Mouse (Mus musculus): ENCODE measurements around the gene Mef2b. TPM values are rescaled to one million over a fixed set of nuclear protein-coding genes. Genes with fewer than 3 reads are reported as not detected.

Mef2b gene
- polyA plus RNA-seq, 1 experiment: 2.3 TPM

- Histone ChIP-seq H3K4me1 (ENCODE audit: control insufficient read depth, insufficient read depth, insufficient read length) (no peaks in the 10 kb centered on the region), H3K4me3 (ENCODE audit: extremely low read depth, insufficient read depth, insufficient read length) (no peak overlapping the region), H3K36me3 (ENCODE audit: control insufficient read depth, insufficient read depth, low read length) (no peaks in the 10 kb centered on the region), H3K27ac (ENCODE audit: insufficient read depth, low read length) (no peak overlapping the region), H3K27me3 (ENCODE audit: control insufficient read depth, insufficient read depth, low read length) (no peaks in the 10 kb centered on the region)
- TF ChIP-seq CTCF (IDR thresholded peaks at IDR 0.05; ENCODE audit: extremely low read depth, insufficient read depth, insufficient read length, insufficient replicate concordance) (no peak), POLR2A (IDR thresholded peaks at IDR 0.05; ENCODE audit: low read depth, low read length) (no peak)
- 98% methylated on average over 4 of the region's 4 CpGs for WGBS
- DNase-seq (ENCODE audit: low read depth in 1 of 2, low spot score in 2 of 2): no peak
Observed at GRCm38 (mm10) chr8:70203072-70203471, 63.6 kb downstream of the Mef2b start.

GRCm38 (mm10) chr8:70204757-70205156, 65.2 kb downstream of the Mef2b start:
- TF ChIP-seq CTCF (IDR thresholded peaks at IDR 0.05; ENCODE audit: extremely low read depth, insufficient read depth, insufficient read length, insufficient replicate concordance) (no peak), POLR2A (IDR thresholded peaks at IDR 0.05; ENCODE audit: low read depth, low read length) (no peak)
- H3K36me3 ChIP-seq (ENCODE audit: control insufficient read depth, insufficient read depth, low read length): no peaks in the 10 kb centered on the region
- no peak for DNase-seq (ENCODE audit: low read depth in 1 of 2, low spot score in 2 of 2)
- H3K4me3 ChIP-seq (ENCODE audit: extremely low read depth, insufficient read depth, insufficient read length): no peak overlapping the region
- no peak overlapping the region for H3K27ac ChIP-seq (ENCODE audit: insufficient read depth, low read length)
- H3K27me3 ChIP-seq (ENCODE audit: control insufficient read depth, insufficient read depth, low read length): no peaks in the 10 kb centered on the region
- WGBS: 70% methylated on average over 1 of the region's 1 CpGs
- no peaks in the 10 kb centered on the region for H3K4me1 ChIP-seq (ENCODE audit: control insufficient read depth, insufficient read depth, insufficient read length)

- Histone ChIP-seq H3K27me3 (ENCODE audit: control insufficient read depth, insufficient read depth, low read length) (no peaks in the 10 kb centered on the region), H3K27ac (ENCODE audit: insufficient read depth, low read length) (no peak overlapping the region), H3K4me3 (ENCODE audit: extremely low read depth, insufficient read depth, insufficient read length) (no peak overlapping the region), H3K36me3 (ENCODE audit: control insufficient read depth, insufficient read depth, low read length) (no peaks in the 10 kb centered on the region), H3K4me1 (ENCODE audit: control insufficient read depth, insufficient read depth, insufficient read length) (no peaks in the 10 kb centered on the region)
- DNase-seq (ENCODE audit: low read depth in 1 of 2, low spot score in 2 of 2): no peak
- TF ChIP-seq POLR2A (IDR thresholded peaks at IDR 0.05; ENCODE audit: low read depth, low read length): no peak
- 93% methylated on average over 1 of the region's 1 CpGs for WGBS
Observed at GRCm38 (mm10) chr8:70208130-70208529, 68.6 kb downstream of the Mef2b start.

- no peak for DNase-seq (ENCODE audit: low read depth in 1 of 2, low spot score in 2 of 2)
- H3K4me1 ChIP-seq (ENCODE audit: control insufficient read depth, insufficient read depth, insufficient read length): no peaks in the 10 kb centered on the region
- no peaks in the 10 kb centered on the region for H3K36me3 ChIP-seq (ENCODE audit: control insufficient read depth, insufficient read depth, low read length)
- no peaks in the 10 kb centered on the region for H3K27me3 ChIP-seq (ENCODE audit: control insufficient read depth, insufficient read depth, low read length)
- TF ChIP-seq POLR2A (IDR thresholded peaks at IDR 0.05; ENCODE audit: low read depth, low read length): no peak
- TF ChIP-seq CTCF (IDR thresholded peaks at IDR 0.05; ENCODE audit: extremely low read depth, insufficient read depth, insufficient read length, insufficient replicate concordance): no peak
- no peak overlapping the region for H3K4me3 ChIP-seq (ENCODE audit: extremely low read depth, insufficient read depth, insufficient read length)
- WGBS: 88% methylated on average over 8 of the region's 8 CpGs
- H3K27ac ChIP-seq (ENCODE audit: insufficient read depth, low read length): no peak overlapping the region
Observed at GRCm38 (mm10) chr8:70210538-70210937, 71.0 kb downstream of the Mef2b start.

- 74% methylated on average over 1 of the region's 1 CpGs for WGBS
- DNase-seq (ENCODE audit: low read depth in 1 of 2, low spot score in 2 of 2): no peak
- Histone ChIP-seq H3K4me1 (ENCODE audit: control insufficient read depth, insufficient read depth, insufficient read length) (no peaks in the 10 kb centered on the region), H3K27me3 (ENCODE audit: control insufficient read depth, insufficient read depth, low read length) (no peaks in the 10 kb centered on the region), H3K4me3 (ENCODE audit: extremely low read depth, insufficient read depth, insufficient read length) (peak overlapping the region; percentile 69), H3K27ac (ENCODE audit: insufficient read depth, low read length) (no peak overlapping the region), H3K36me3 (ENCODE audit: control insufficient read depth, insufficient read depth, low read length) (no peaks in the 10 kb centered on the region)
- TF ChIP-seq POLR2A (IDR thresholded peaks at IDR 0.05; ENCODE audit: low read depth, low read length): no peak
- TF ChIP-seq CTCF (IDR thresholded peaks at IDR 0.05; ENCODE audit: extremely low read depth, insufficient read depth, insufficient read length, insufficient replicate concordance): no peak
Observed at GRCm38 (mm10) chr8:70211275-70211674, 71.8 kb downstream of the Mef2b start.

- peak overlapping the region; percentile 31; the same call in 1 of the 2 replicates for H3K27ac ChIP-seq (ENCODE audit: insufficient read depth, low read length)
- TF ChIP-seq CTCF (IDR thresholded peaks at IDR 0.05; ENCODE audit: extremely low read depth, insufficient read depth, insufficient read length, insufficient replicate concordance): no peak
- TF ChIP-seq POLR2A (IDR thresholded peaks at IDR 0.05; ENCODE audit: low read depth, low read length): no peak
- peak in 1 of 2 experiments; percentile 5 for DNase-seq (ENCODE audit: low read depth in 1 of 2, low spot score in 2 of 2)
Observed at GRCm38 (mm10) chr8:70211726-70212111, 72.2 kb downstream of the Mef2b start.

GRCm38 (mm10) chr8:70212112-70213055, 72.9 kb downstream of the Mef2b start, which contains the start of gene Slc25a42:
Slc25a42 (minus strand) TSS chr8:70212305.
- peak within 1 kb of the TSS; percentile 69 for H3K4me3 ChIP-seq (ENCODE audit: extremely low read depth, insufficient read depth, insufficient read length)
- H3K4me1 ChIP-seq (ENCODE audit: control insufficient read depth, insufficient read depth, insufficient read length): no peaks in the 10 kb centered on the region
- under 1% methylated on average over 66 of the region's 66 CpGs for WGBS
- DNase-seq (ENCODE audit: low read depth in 1 of 2, low spot score in 2 of 2): peak; percentile 94 to 99
- TF ChIP-seq CTCF (IDR thresholded peaks at IDR 0.05; ENCODE audit: extremely low read depth, insufficient read depth, insufficient read length, insufficient replicate concordance) (no peak), POLR2A (IDR thresholded peaks at IDR 0.05; ENCODE audit: low read depth, low read length) (peak; percentile 71)
- no peaks in the 10 kb centered on the region for H3K27me3 ChIP-seq (ENCODE audit: control insufficient read depth, insufficient read depth, low read length)
- peak within 1 kb of the TSS; percentile 63 for H3K27ac ChIP-seq (ENCODE audit: insufficient read depth, low read length)
- H3K36me3 ChIP-seq (ENCODE audit: control insufficient read depth, insufficient read depth, low read length): no peaks in the 10 kb centered on the region

More at GRCm38 (mm10) chr8:70211726-70212111, 72.2 kb downstream of the Mef2b start:
- Histone ChIP-seq H3K4me3 (ENCODE audit: extremely low read depth, insufficient read depth, insufficient read length) (peak overlapping the region; percentile 69), H3K27me3 (ENCODE audit: control insufficient read depth, insufficient read depth, low read length) (no peaks in the 10 kb centered on the region), H3K36me3 (ENCODE audit: control insufficient read depth, insufficient read depth, low read length) (no peaks in the 10 kb centered on the region), H3K4me1 (ENCODE audit: control insufficient read depth, insufficient read depth, insufficient read length) (no peaks in the 10 kb centered on the region)
- under 1% methylated on average over 31 of the region's 31 CpGs for WGBS
